Mouse (Mus musculus) intestine, postnatal 0 days (tissue): ENCODE measurements at regions not wholly inside any gene's neighbourhood (a gene's known extent, or its start where the extent isn't known, plus 50 kb on each side); places are given as distances from the start of the nearest gene placed in this dataset.
A peak's percentile ranks its signal among the peaks of the same experiment; 100 is the strongest.

ENCODE experiments used
- ATAC-seq: fragments of 200-750 bp; cut with Nextera tagmentation; 2 replicates; pipeline ENCODE4 v1.8.0; 2017; ENCODE audit warnings: mild to moderate bottlenecking, moderate TSS enrichment, moderate library complexity
- H3K27ac ChIP-seq: fragments of 300-500 bp; sonication (generic); 2 replicates; pipeline ENCODE4 v1.5.1; 2014; ENCODE audit warnings: mild to moderate bottlenecking, low read depth, low read length, moderate library complexity
- H3K27me3 ChIP-seq: fragments of 300-500 bp; sonication (generic); replicated peaks from 2 replicates; pipeline ENCODE4 v1.6.1; 2014; ENCODE audit warnings: low read length, mixed read lengths; ENCODE audit not compliant: control insufficient read depth, insufficient read depth
- H3K36me3 ChIP-seq: fragments of 300-500 bp; sonication (generic); 2 replicates; pipeline ENCODE4 v1.6.1; 2014; ENCODE audit warnings: mild to moderate bottlenecking, moderate library complexity; ENCODE audit not compliant: control insufficient read depth, insufficient read depth
- H3K4me1 ChIP-seq: fragments of 300-500 bp; sonication (generic); replicated peaks from 2 replicates; pipeline ENCODE4 v1.6.1; 2014; ENCODE audit warnings: antibody characterized with exemption, low read length, mixed read lengths; ENCODE audit not compliant: control insufficient read depth, insufficient read depth
- H3K4me2 ChIP-seq: fragments of 300-500 bp; sonication (generic); replicated peaks from 2 replicates; pipeline ENCODE4 v1.6.1; 2014; ENCODE audit warnings: low read depth, mild to moderate bottlenecking, moderate library complexity
- H3K4me3 ChIP-seq: fragments of 300-500 bp; sonication (generic); 2 replicates; pipeline ENCODE4 v1.5.1; 2014; ENCODE audit warnings: low read depth, low read length
- H3K9ac ChIP-seq: fragments of 300-500 bp; sonication (generic); 2 replicates; pipeline ENCODE4 v1.6.1; 2014; ENCODE audit warnings: mild to moderate bottlenecking, low read depth, low read length
- H3K9me3 ChIP-seq: fragments of 300-500 bp; sonication (generic); 2 replicates; pipeline ENCODE4 v1.6.1; 2016; ENCODE audit warnings: mixed run types; ENCODE audit not compliant: control insufficient read depth
- CTCF ChIP-seq: sonication (generic); IDR thresholded peaks from 2 replicates; pipeline ENCODE4 v1.5.1; 2016; ENCODE audit warnings: low read depth, mild to moderate bottlenecking, control low read depth, antibody characterized with exemption, moderate library complexity
- WGBS: fragments of 180-500 bp; shearing (Covaris S2); extraction: QIAGEN DNeasy Blood & Tissue Kit; methylation state at CpG from one replicate; pipeline ENCODE4 v1.1.7; 2014; 5-methylcytosine and 5-hydroxymethylcytosine counted together

GRCm38 (mm10) chr4:62878063-62878462 lies 87.3 kb upstream of the Zfp618 start:
- Histone ChIP-seq H3K4me3 (no peak overlapping the region), H3K27ac (no peak overlapping the region), H3K9ac (no peak overlapping the region), H3K9me3 (no peaks in the 10 kb centered on the region), H3K36me3 (no peaks in the 10 kb centered on the region), H3K4me1 (no peaks in the 10 kb centered on the region), H3K27me3 (no peaks in the 10 kb centered on the region), H3K4me2 (no peak overlapping the region)
- WGBS: 79% methylated on average over 7 of the region's 7 CpGs
- TF ChIP-seq CTCF: no peak
- ATAC-seq: no peak

- Histone ChIP-seq H3K4me3 (no peak overlapping the region), H3K27me3 (no peaks in the 10 kb centered on the region), H3K4me1 (no peaks in the 10 kb centered on the region), H3K4me2 (no peak overlapping the region), H3K36me3 (no peaks in the 10 kb centered on the region), H3K9me3 (no peaks in the 10 kb centered on the region), H3K9ac (no peak overlapping the region), H3K27ac (no peak overlapping the region)
- ATAC-seq: no peak
- WGBS: 85% methylated on average over 3 of the region's 3 CpGs
- TF ChIP-seq CTCF: no peak
Observed at GRCm38 (mm10) chr4:62878927-62879326, 86.4 kb upstream of the Zfp618 start.

GRCm38 (mm10) chr4:62881824-62882223 lies 83.5 kb upstream of the Zfp618 start:
- no peak overlapping the region for H3K9ac ChIP-seq
- H3K4me3 ChIP-seq: no peak overlapping the region
- no peak for ATAC-seq
- no peak overlapping the region for H3K27ac ChIP-seq
- peak; percentile 43; the same call in 1 of the 2 replicates for TF ChIP-seq CTCF
- no peaks in the 10 kb centered on the region for H3K36me3 ChIP-seq
- WGBS: 71% methylated on average over 10 of the region's 11 CpGs
- no peaks in the 10 kb centered on the region for H3K9me3 ChIP-seq
- no peaks in the 10 kb centered on the region for H3K27me3 ChIP-seq
- H3K4me2 ChIP-seq: no peak overlapping the region
- H3K4me1 ChIP-seq: no peaks in the 10 kb centered on the region

DNA sequence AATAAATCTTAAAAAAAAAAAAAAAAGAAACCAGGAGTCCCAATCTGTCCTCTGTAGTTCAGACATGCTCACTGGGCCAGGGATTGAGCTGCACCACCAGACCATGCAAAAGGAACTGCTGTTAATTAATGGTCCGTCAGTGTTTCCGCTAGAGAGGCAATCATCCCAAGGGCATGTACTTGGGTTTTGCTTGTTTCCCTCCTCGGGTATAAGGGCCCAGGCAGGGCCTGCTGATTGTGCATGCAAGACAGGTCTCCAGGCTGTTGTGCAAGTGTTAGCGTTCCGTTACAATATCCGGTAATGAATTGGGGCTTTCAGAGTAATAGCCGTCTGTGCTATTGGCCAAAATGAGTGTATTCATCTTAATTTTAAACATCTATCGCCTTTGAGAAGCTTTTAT lies 83.1 kb upstream of the Zfp618 start:
- no peak overlapping the region for H3K9ac ChIP-seq
- no peaks in the 10 kb centered on the region for H3K9me3 ChIP-seq
- no peak overlapping the region for H3K4me2 ChIP-seq
- no peaks in the 10 kb centered on the region for H3K4me1 ChIP-seq
- no peak for TF ChIP-seq CTCF
- no peak overlapping the region for H3K27ac ChIP-seq
- no peak for ATAC-seq
- 85% methylated on average over 8 of the region's 8 CpGs for WGBS
- no peak overlapping the region for H3K4me3 ChIP-seq
- H3K27me3 ChIP-seq: no peaks in the 10 kb centered on the region
- no peaks in the 10 kb centered on the region for H3K36me3 ChIP-seq

- 83% methylated on average over 7 of the region's 7 CpGs for WGBS
- H3K9ac ChIP-seq: no peak overlapping the region
- TF ChIP-seq CTCF: no peak
- H3K4me1 ChIP-seq: no peaks in the 10 kb centered on the region; the same call in 1 of the 2 replicates
- H3K27me3 ChIP-seq: no peaks in the 10 kb centered on the region
- H3K4me3 ChIP-seq: no peak overlapping the region
- no peak for ATAC-seq
- no peak overlapping the region for H3K27ac ChIP-seq
- H3K9me3 ChIP-seq: no peaks in the 10 kb centered on the region
- no peak overlapping the region for H3K4me2 ChIP-seq
- no peaks in the 10 kb centered on the region for H3K36me3 ChIP-seq
Observed at GRCm38 (mm10) chr4:62888736-62889135, 76.6 kb upstream of the Zfp618 start.

DNA sequence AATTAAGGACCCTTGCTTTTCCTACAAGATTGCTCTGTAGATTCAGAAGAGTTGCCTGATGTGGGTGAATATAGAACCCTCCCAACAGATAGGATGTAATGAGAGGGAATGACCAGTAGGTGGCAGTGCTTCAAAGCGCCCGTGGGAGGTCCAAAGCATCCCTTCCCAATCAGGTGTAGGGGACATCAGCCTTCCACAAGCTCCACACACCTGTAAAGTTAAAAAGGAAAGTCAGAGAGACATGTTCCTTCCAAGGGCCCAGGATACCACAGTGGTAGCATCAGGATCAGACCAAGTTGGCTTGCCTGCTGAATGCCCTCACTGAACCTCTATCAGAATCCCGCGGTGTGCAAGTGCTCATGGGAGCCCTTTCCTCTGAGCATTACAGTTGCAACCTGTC lies 75.7 kb upstream of the Zfp618 start:
- H3K4me1 ChIP-seq: no peaks in the 10 kb centered on the region; the same call in 1 of the 2 replicates
- no peaks in the 10 kb centered on the region for H3K27me3 ChIP-seq
- no peak overlapping the region for H3K4me2 ChIP-seq
- peak; percentile 91 for TF ChIP-seq CTCF
- no peak overlapping the region for H3K27ac ChIP-seq
- H3K9me3 ChIP-seq: no peaks in the 10 kb centered on the region
- peak; percentile 28; the same call in 1 of the 2 replicates for ATAC-seq
- 48% methylated on average over 4 of the region's 4 CpGs for WGBS
- H3K4me3 ChIP-seq: no peak overlapping the region
- no peaks in the 10 kb centered on the region for H3K36me3 ChIP-seq
- H3K9ac ChIP-seq: no peak overlapping the region
